9 mouse cellular contexts compared by ENCODE assay signal in the genomic region with DNA sequence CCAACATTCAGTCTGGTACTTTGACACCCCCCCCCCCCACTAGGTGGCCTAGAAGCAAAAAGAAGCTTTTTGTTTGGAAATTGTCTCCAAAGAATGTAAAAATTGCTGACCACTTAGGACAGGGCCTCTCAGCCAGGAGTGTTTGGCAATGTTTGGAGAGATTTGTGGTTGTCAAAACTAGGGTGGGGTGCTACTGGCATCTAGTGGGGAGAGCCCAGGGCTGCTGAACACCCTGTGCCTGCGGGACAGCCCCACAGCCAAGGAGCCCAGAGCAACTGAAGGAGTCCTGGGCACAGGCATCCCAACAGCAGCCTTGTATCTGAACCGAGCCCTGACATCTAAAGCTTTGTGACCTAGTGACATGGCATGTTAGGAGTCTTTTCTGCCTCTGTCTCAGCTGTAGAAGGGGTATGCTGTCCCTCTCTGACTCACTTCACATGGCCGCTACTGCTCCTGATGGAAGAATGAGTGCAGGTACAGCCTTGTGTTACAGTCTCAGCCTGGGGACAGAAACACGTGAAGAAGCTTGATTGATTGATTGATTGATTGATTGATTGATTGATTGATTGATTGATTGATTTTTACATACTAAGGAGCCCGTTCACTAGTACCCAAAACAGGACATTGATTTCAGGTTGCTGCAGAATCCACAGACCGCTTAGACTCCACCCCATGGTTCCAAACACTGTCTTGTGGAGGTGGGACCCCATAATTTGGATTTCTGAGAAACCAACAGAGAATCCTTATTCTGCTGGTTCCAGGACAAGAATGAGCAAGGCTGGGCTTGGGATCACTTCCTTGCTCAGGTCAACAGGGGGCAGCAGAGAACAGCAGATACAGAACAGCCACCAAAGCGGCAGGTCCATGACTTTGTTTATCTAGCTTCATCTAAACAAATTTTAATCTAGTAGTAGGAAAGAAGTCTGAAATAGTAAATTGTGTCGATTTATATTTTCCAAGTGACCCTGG. TPM values are rescaled to one million over a fixed set of nuclear protein-coding genes. Genes with fewer than 3 reads are reported as not detected.
DNase-seq lines count a peak whose midpoint lies in the region; ATAC-seq and TF ChIP-seq lines count a peak whose summit lies in the region.
"Had no signal": no experiment of that assay in that cellular context is flagged by ENCODE, and none has a peak within 500 bp of the region (broad histone marks: within the 10 kb centered on the region; RNA-seq: fewer than 3 reads in every experiment).

No protein-coding gene starts in this region.

- H3K36me3 ChIP-seq in heart, embryonic 11.5 days (ENCODE audit: control insufficient read depth, insufficient read depth, low read length), result no peaks in the 10 kb centered on the region
- no peaks in the 10 kb centered on the region for H3K36me3 ChIP-seq in embryonic facial prominence, embryonic 11.5 days (replicated peaks; ENCODE audit: control insufficient read depth, insufficient read depth, low read depth, low read length)
- H3K36me3 ChIP-seq in hindbrain, embryonic 10.5 days, result no peaks in the 10 kb centered on the region
- H3K36me3 ChIP-seq: lung, embryonic 15.5 days had no signal

- TF ChIP-seq CTCF in bone marrow, adult 2 months (IDR thresholded peaks at IDR 0.05; ENCODE audit: control insufficient read depth, insufficient read depth, low read length), result peak; percentile 88

- no peak overlapping the region for H3K9ac ChIP-seq in heart, embryonic 11.5 days (ENCODE audit: low read depth, low read length)
- no peak overlapping the region for H3K9ac ChIP-seq in embryonic facial prominence, embryonic 11.5 days (replicated peaks; ENCODE audit: low read length)
- H3K9ac ChIP-seq: lung, embryonic 15.5 days had no signal

- ATAC-seq in heart, embryonic 11.5 days (replicated peaks; ENCODE audit: insufficient number of reproducible peaks, low FRiP score, low TSS enrichment), result no peak
- no peak for ATAC-seq in embryonic facial prominence, embryonic 11.5 days (replicated peaks; ENCODE audit: insufficient number of reproducible peaks, low FRiP score, low TSS enrichment, low read depth)

- DNase-seq in heart, adult 18-20 months, result peak; percentile 57 to 86
- DNase-seq in embryonic facial prominence, embryonic 11.5 days (ENCODE audit: low spot score), result peak; percentile 81
- peak; percentile 63 for DNase-seq in hindbrain, embryonic 10.5 days (ENCODE audit: low spot score)
- peak; percentile 54 to 85 for DNase-seq in layer of hippocampus, postnatal 14 days (ENCODE audit: low spot score in 2 of 2)
- DNase-seq in mesoderm, embryonic 11.5 days (ENCODE audit: low read depth, low spot score), result peak; percentile 75
- DNase-seq in skeletal muscle tissue, adult 2 months (ENCODE audit: low read depth, low spot score), result peak; percentile 52

- no peak for TF ChIP-seq POLR2A in bone marrow, adult 2 months (IDR thresholded peaks at IDR 0.05; ENCODE audit: borderline replicate concordance, control insufficient read depth, low read depth, low read length)

- no peak overlapping the region for H3K27ac ChIP-seq in heart, embryonic 11.5 days (ENCODE audit: low read depth, low read length)
- no peak overlapping the region for H3K27ac ChIP-seq in bone marrow, adult 2 months (ENCODE audit: control insufficient read depth, insufficient read depth, low read depth, low read length, poor library complexity)
- no peak overlapping the region for H3K27ac ChIP-seq in embryonic facial prominence, embryonic 11.5 days (replicated peaks; ENCODE audit: low read depth, low read length)
- H3K27ac ChIP-seq in hindbrain, embryonic 10.5 days, result peak overlapping the region; percentile 50; the same call in 1 of the 2 replicates
- H3K27ac ChIP-seq: lung, embryonic 15.5 days had no signal

- no peak overlapping the region for H3K4me2 ChIP-seq in heart, embryonic 11.5 days
- no peak overlapping the region for H3K4me2 ChIP-seq in embryonic facial prominence, embryonic 11.5 days (ENCODE audit: low read depth, low read length)
- H3K4me2 ChIP-seq: lung, embryonic 15.5 days had no signal

- H3K4me3 ChIP-seq in heart, embryonic 11.5 days (ENCODE audit: low read depth, low read length), result no peak overlapping the region
- no peak overlapping the region for H3K4me3 ChIP-seq in bone marrow, adult 2 months (replicated peaks; ENCODE audit: control insufficient read depth, low read depth, low read length)
- H3K4me3 ChIP-seq in embryonic facial prominence, embryonic 11.5 days (ENCODE audit: low read depth, low read length), result no peak overlapping the region
- H3K4me3 ChIP-seq in hindbrain, embryonic 10.5 days, result no peak overlapping the region
- H3K4me3 ChIP-seq: lung, embryonic 15.5 days had no signal

- 35% methylated on average over 8 of the region's 8 CpGs for WGBS in heart, embryonic 11.5 days (ENCODE audit: insufficient replicate concordance)
- 36% methylated on average over 8 of the region's 8 CpGs for WGBS in bone marrow, adult 2 months
- WGBS in embryonic facial prominence, embryonic 11.5 days, result 44% methylated on average over 8 of the region's 8 CpGs
- 32% methylated on average over 8 of the region's 8 CpGs for WGBS in hindbrain, embryonic 10.5 days

- no peaks in the 10 kb centered on the region for H3K4me1 ChIP-seq in heart, embryonic 11.5 days (ENCODE audit: control insufficient read depth, insufficient read depth, low read length)
- H3K4me1 ChIP-seq in bone marrow, adult 2 months (ENCODE audit: control insufficient read depth, insufficient read depth, low read length), result no peaks in the 10 kb centered on the region
- no peaks in the 10 kb centered on the region for H3K4me1 ChIP-seq in embryonic facial prominence, embryonic 11.5 days (ENCODE audit: control insufficient read depth, insufficient read depth, low read length)
- peaks cover 36% of the 10 kb centered on the region for H3K4me1 ChIP-seq in hindbrain, embryonic 10.5 days (replicated peaks)
- H3K4me1 ChIP-seq: lung, embryonic 15.5 days had no signal

- no peaks in the 10 kb centered on the region for H3K9me3 ChIP-seq in heart, embryonic 11.5 days (replicated peaks; ENCODE audit: control insufficient read depth, low read length)
- H3K9me3 ChIP-seq in embryonic facial prominence, embryonic 11.5 days (replicated peaks; ENCODE audit: control insufficient read depth, low read length), result no peaks in the 10 kb centered on the region
- H3K9me3 ChIP-seq in hindbrain, embryonic 10.5 days, result peaks cover 3% of the 10 kb centered on the region; the same call in 1 of the 2 replicates
- H3K9me3 ChIP-seq: lung, embryonic 15.5 days had no signal

- H3K27me3 ChIP-seq in heart, embryonic 11.5 days (ENCODE audit: control insufficient read depth, insufficient read depth, low read length), result no peaks in the 10 kb centered on the region
- no peaks in the 10 kb centered on the region for H3K27me3 ChIP-seq in embryonic facial prominence, embryonic 11.5 days (ENCODE audit: control insufficient read depth, insufficient read depth, low read length)
- no peaks in the 10 kb centered on the region for H3K27me3 ChIP-seq in hindbrain, embryonic 10.5 days (ENCODE audit: insufficient read depth, poor library complexity, severe bottlenecking)
- H3K27me3 ChIP-seq: lung, embryonic 15.5 days had no signal

RNA-seq across cellular contexts. Expression of a gene that starts 16.3 kb away (rescaled TPM):
- 10 to 100 TPM; 40.5 to 45.0 TPM for total RNA-seq in heart, adult 18-20 months (2021)
- 52.3 and 54.5 TPM in 2 replicates for polyA plus RNA-seq in heart, embryonic 11.5 days (2014; fragmentation: Nextera tagmentation; extraction: Ambion mirVana)
- 13.7 and 21.1 TPM in 2 replicates for polyA plus RNA-seq in bone marrow, adult 2 months (2011; ENCODE audit: insufficient read depth, insufficient read length, low replicate concordance, missing spikeins)
- 68.5 and 75.4 TPM in 2 replicates for polyA plus RNA-seq in embryonic facial prominence, embryonic 11.5 days (2014; fragmentation: Nextera tagmentation; extraction: Ambion mirVana)
- polyA plus RNA-seq in hindbrain, embryonic 10.5 days (2016; fragmentation: Nextera tagmentation; extraction: Ambion mirVana), result 69.7 and 79.3 TPM in 2 replicates
- 10 to 100 TPM; 25.7 to 31.4 TPM for total RNA-seq in layer of hippocampus, postnatal 14 days (2021)

RNA-seq across cellular contexts. Expression of a gene that starts 21.0 kb away (rescaled TPM):
- total RNA-seq in heart, adult 18-20 months (2021), result 1 to 10 TPM in 1 of 2 experiments, under 1 TPM in 1; 0.89 to 1.7 TPM
- 0.09 and 0.62 TPM in 2 replicates for polyA plus RNA-seq in heart, embryonic 11.5 days (2014; fragmentation: Nextera tagmentation; extraction: Ambion mirVana)
- polyA plus RNA-seq in bone marrow, adult 2 months (2011; ENCODE audit: insufficient read depth, insufficient read length, low replicate concordance, missing spikeins), result 2.6 TPM in 1 of 2 replicates, not detected in the other
- 3.3 and 8.8 TPM in 2 replicates for polyA plus RNA-seq in embryonic facial prominence, embryonic 11.5 days (2014; fragmentation: Nextera tagmentation; extraction: Ambion mirVana)
- polyA plus RNA-seq in hindbrain, embryonic 10.5 days (2016; fragmentation: Nextera tagmentation; extraction: Ambion mirVana), result 0.75 and 0.81 TPM in 2 replicates
- under 1 TPM; 0.86 to 0.99 TPM for total RNA-seq in layer of hippocampus, postnatal 14 days (2021)
